Mouse (Mus musculus): ENCODE measurements at regions not wholly inside any gene's neighbourhood (a gene's known extent, or its start where the extent isn't known, plus 50 kb on each side); places are given as distances from the start of the nearest gene placed in this dataset.

DNA sequence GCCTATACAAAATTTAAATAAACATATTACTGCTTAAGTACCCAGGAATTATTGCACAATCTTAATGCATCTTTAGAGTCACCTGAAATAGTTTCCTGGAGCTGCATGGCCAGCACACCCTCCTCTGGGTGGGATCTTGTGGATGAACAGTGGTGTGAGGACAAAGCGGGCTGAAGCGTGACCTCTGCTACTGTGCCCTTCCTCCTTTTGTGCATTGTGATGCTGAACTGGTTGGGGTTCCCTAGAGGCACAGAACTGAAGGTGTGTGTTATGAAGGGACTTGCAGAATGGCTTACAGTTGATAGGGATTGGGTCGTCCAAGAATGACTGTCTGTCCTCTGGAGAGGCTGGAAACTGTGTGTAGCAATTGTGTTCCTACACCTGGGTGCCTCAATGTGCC is 547.7 kb downstream of the Dok5 start:
- no peak overlapping the region for H3K4me3 ChIP-seq (ENCODE audit: control insufficient read depth in 1 of 2, insufficient read depth in 1 of 2, low read depth in 1 of 2, low read length in 2 of 2)
- 79% methylated on average over 3 of the region's 3 CpGs for WGBS
- ATAC-seq (ENCODE audit: insufficient number of reproducible peaks, insufficient read depth, low FRiP score, low read depth) = no peak
- no peaks in the 10 kb centered on the region for H3K36me3 ChIP-seq (ENCODE audit: control insufficient read depth, insufficient read depth, low read length)
- H3K4me1 ChIP-seq (ENCODE audit: control insufficient read depth in 2 of 2, insufficient read depth in 2 of 2, low read length in 2 of 2) = peaks cover 0 to 4% of the 10 kb centered on the region in 2 experiments; a peak in 2 of 4 replicates
- no peak overlapping the region for H3K9ac ChIP-seq (ENCODE audit: low read length)
- H3K27me3 ChIP-seq (ENCODE audit: control insufficient read depth, insufficient read depth, low read length) = no peaks in the 10 kb centered on the region
- no peak overlapping the region for H3K4me2 ChIP-seq (ENCODE audit: low read length)
- no peak overlapping the region for H3K27ac ChIP-seq (replicated peaks in 1 of 2; ENCODE audit: control insufficient read depth in 1 of 2, insufficient read depth in 1 of 2, low read depth in 2 of 2, low read length in 2 of 2)
- peaks cover 11% of the 10 kb centered on the region for H3K9me3 ChIP-seq (ENCODE audit: control insufficient read depth, low read length)

DNA sequence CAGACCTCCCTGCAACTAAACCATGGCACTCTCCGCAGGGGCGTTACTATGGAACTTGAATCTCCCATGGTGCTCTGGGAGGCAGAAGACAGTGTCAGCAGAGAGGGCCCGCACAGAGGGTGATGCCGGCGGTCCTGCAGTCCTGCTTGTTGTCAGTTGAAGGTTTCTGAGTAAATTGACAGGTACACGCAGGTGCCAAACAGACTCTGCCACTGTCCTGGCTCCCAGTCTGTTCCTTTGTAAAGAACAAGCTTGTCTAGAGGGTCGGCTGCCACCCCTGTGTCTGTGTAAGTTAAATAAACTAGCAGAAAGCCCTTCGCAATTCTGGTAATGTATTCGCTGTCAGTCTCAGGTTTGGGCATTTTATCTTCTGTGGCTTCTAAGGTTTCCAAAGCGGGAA is 521.6 kb downstream of the Dok5 start:
- no peak overlapping the region for H3K9ac ChIP-seq (ENCODE audit: low read length)
- no peak overlapping the region for H3K27ac ChIP-seq (replicated peaks in 1 of 2; ENCODE audit: control insufficient read depth in 1 of 2, insufficient read depth in 1 of 2, low read depth in 2 of 2, low read length in 2 of 2)
- H3K4me3 ChIP-seq (ENCODE audit: control insufficient read depth in 1 of 2, insufficient read depth in 1 of 2, low read depth in 1 of 2, low read length in 2 of 2) = no peak overlapping the region
- H3K9me3 ChIP-seq (ENCODE audit: control insufficient read depth, low read length) = no peaks in the 10 kb centered on the region
- WGBS = 36% methylated on average over 10 of the region's 10 CpGs
- no peaks in the 10 kb centered on the region for H3K27me3 ChIP-seq (ENCODE audit: control insufficient read depth, insufficient read depth, low read length)
- H3K36me3 ChIP-seq (ENCODE audit: control insufficient read depth, insufficient read depth, low read length) = no peaks in the 10 kb centered on the region
- no peak overlapping the region for H3K4me2 ChIP-seq (ENCODE audit: low read length)
- no peaks in the 10 kb centered on the region for H3K4me1 ChIP-seq (ENCODE audit: control insufficient read depth in 2 of 2, insufficient read depth in 2 of 2, low read length in 2 of 2)
- ATAC-seq (ENCODE audit: insufficient number of reproducible peaks, insufficient read depth, low FRiP score, low read depth) = no peak

DNA sequence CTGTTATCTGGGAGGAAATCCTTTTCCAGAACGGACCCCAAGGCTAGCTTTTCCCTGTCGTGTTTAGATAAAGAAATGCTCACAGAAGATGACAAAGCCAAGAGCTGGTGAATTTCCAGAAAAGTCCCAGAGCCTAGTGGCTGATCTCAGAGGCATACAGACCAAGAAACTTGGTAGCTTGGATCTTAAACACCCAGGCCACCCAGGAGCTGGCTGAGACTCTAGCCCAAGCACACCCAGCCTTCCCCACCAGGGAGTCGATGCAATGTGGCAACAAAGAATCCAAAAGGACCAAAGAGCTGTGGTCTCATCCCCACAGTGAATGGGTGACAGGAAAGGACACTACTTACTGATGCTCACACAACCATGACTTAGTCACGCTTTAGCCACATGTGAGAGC is 513.8 kb downstream of the Dok5 start:
- H3K36me3 ChIP-seq (ENCODE audit: control insufficient read depth, insufficient read depth, low read length) = no peaks in the 10 kb centered on the region
- no peak overlapping the region for H3K4me3 ChIP-seq (ENCODE audit: control insufficient read depth in 1 of 2, insufficient read depth in 1 of 2, low read depth in 1 of 2, low read length in 2 of 2)
- no peaks in the 10 kb centered on the region for H3K9me3 ChIP-seq (ENCODE audit: control insufficient read depth, low read length)
- no peaks in the 10 kb centered on the region for H3K27me3 ChIP-seq (ENCODE audit: control insufficient read depth, insufficient read depth, low read length)
- no peaks in the 10 kb centered on the region for H3K4me1 ChIP-seq (ENCODE audit: control insufficient read depth in 2 of 2, insufficient read depth in 2 of 2, low read length in 2 of 2)
- no peak overlapping the region for H3K4me2 ChIP-seq (ENCODE audit: low read length)
- H3K9ac ChIP-seq (ENCODE audit: low read length) = no peak overlapping the region
- 34% methylated on average over 4 of the region's 4 CpGs for WGBS
- ATAC-seq (ENCODE audit: insufficient number of reproducible peaks, insufficient read depth, low FRiP score, low read depth) = no peak
- no peak overlapping the region for H3K27ac ChIP-seq (replicated peaks in 1 of 2; ENCODE audit: control insufficient read depth in 1 of 2, insufficient read depth in 1 of 2, low read depth in 2 of 2, low read length in 2 of 2)

DNA sequence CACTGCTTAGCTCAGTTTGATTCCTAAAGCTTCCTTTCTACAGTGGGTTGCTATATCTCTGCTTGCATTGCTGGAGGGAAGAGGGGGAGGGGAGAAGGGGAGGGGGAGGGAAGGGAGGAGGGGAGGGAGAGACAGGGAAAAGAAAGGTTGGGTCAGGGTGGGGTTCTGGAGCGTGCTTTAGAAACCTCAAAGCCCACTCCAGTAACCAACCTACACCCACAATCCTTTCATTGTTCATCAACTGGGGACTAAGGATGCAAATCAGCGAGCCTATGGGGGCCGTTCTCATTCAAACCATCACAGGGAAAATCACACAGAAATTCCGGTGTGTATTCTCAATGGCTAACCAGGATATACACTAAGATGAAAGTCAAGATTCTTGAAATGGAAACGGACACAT is 510.7 kb downstream of the Dok5 start:
- H3K36me3 ChIP-seq (ENCODE audit: control insufficient read depth, insufficient read depth, low read length) = no peaks in the 10 kb centered on the region
- 77% methylated on average over 5 of the region's 5 CpGs for WGBS
- H3K9me3 ChIP-seq (ENCODE audit: control insufficient read depth, low read length) = no peaks in the 10 kb centered on the region
- H3K27ac ChIP-seq (replicated peaks in 1 of 2; ENCODE audit: control insufficient read depth in 1 of 2, insufficient read depth in 1 of 2, low read depth in 2 of 2, low read length in 2 of 2) = no peak overlapping the region
- H3K4me3 ChIP-seq (ENCODE audit: control insufficient read depth in 1 of 2, insufficient read depth in 1 of 2, low read depth in 1 of 2, low read length in 2 of 2) = no peak overlapping the region
- no peaks in the 10 kb centered on the region for H3K27me3 ChIP-seq (ENCODE audit: control insufficient read depth, insufficient read depth, low read length)
- H3K9ac ChIP-seq (ENCODE audit: low read length) = no peak overlapping the region
- H3K4me2 ChIP-seq (ENCODE audit: low read length) = no peak overlapping the region
- H3K4me1 ChIP-seq (ENCODE audit: control insufficient read depth in 2 of 2, insufficient read depth in 2 of 2, low read length in 2 of 2) = no peaks in the 10 kb centered on the region
- no peak for ATAC-seq (ENCODE audit: insufficient number of reproducible peaks, insufficient read depth, low FRiP score, low read depth)

DNA sequence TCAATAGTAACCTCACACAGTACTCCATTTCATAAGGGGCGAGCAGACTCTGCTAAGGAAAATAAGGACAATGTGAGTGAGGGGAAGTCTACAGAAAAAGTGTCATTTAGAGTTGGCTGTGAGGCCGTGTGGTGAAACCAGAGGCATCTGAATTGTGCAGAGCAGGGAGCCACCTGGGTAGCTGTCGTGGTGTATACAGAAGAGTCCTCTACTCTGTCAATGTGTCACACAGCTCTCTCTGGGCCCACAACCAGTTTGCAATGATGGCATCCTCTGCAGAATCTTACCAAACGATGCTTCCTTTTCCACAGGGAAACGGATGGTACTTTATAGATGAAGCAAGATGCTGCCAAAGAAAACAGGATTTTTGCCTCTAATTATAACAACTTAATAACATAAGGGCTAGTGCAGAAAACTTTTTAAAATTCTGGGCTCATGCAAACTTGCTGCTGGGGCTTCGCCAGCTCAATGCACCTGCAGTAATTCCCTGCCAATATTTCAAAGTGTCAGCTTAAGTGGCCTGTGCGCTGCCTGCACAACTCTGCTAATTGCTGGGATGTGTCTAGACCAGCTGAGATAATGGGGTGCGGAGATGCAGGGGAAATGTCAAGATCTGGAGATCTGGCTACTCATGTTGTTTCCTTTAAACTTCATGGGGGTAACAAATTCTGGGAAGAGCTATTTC is 505.8 kb downstream of the Dok5 start:
- no peak overlapping the region for H3K9ac ChIP-seq (ENCODE audit: low read length)
- H3K27ac ChIP-seq (replicated peaks in 1 of 2; ENCODE audit: control insufficient read depth in 1 of 2, insufficient read depth in 1 of 2, low read depth in 2 of 2, low read length in 2 of 2) = no peak overlapping the region
- H3K4me1 ChIP-seq (ENCODE audit: control insufficient read depth in 2 of 2, insufficient read depth in 2 of 2, low read length in 2 of 2) = no peaks in the 10 kb centered on the region
- H3K4me3 ChIP-seq (ENCODE audit: control insufficient read depth in 1 of 2, insufficient read depth in 1 of 2, low read depth in 1 of 2, low read length in 2 of 2) = no peak overlapping the region
- no peaks in the 10 kb centered on the region for H3K27me3 ChIP-seq (ENCODE audit: control insufficient read depth, insufficient read depth, low read length)
- H3K4me2 ChIP-seq (ENCODE audit: low read length) = no peak overlapping the region
- 63% methylated on average over 8 of the region's 8 CpGs for WGBS
- no peak for ATAC-seq (ENCODE audit: insufficient number of reproducible peaks, insufficient read depth, low FRiP score, low read depth)
- no peaks in the 10 kb centered on the region for H3K36me3 ChIP-seq (ENCODE audit: control insufficient read depth, insufficient read depth, low read length)
- H3K9me3 ChIP-seq (ENCODE audit: control insufficient read depth, low read length) = peaks cover 4% of the 10 kb centered on the region; the same call in 1 of the 2 replicates

DNA sequence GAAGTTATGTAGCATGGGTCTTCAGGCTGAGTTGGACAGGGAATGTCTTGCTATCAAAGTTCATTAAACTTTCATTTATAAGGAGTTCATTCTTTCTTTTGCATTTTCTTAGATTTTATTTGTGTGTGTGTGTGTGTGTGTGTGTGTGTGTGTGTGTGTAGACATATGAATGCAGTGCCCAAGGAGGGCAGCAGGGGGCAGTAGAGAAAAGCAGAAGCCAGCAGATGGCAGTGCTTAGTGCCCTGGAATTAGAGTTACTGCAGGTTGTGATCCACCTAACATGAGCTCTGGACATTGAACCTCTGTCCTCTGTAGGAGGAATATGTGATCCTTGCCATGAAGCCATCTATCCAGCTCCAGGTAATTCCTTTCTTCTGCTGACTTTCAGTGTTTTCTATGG is 501.2 kb downstream of the Dok5 start:
- H3K4me2 ChIP-seq (ENCODE audit: low read length) = no peak overlapping the region
- no peak for ATAC-seq (ENCODE audit: insufficient number of reproducible peaks, insufficient read depth, low FRiP score, low read depth)
- H3K27ac ChIP-seq (replicated peaks in 1 of 2; ENCODE audit: control insufficient read depth in 1 of 2, insufficient read depth in 1 of 2, low read depth in 2 of 2, low read length in 2 of 2) = no peak overlapping the region
- no peaks in the 10 kb centered on the region for H3K36me3 ChIP-seq (ENCODE audit: control insufficient read depth, insufficient read depth, low read length)
- peaks cover 4% of the 10 kb centered on the region; the same call in 1 of the 2 replicates for H3K9me3 ChIP-seq (ENCODE audit: control insufficient read depth, low read length)
- H3K27me3 ChIP-seq (ENCODE audit: control insufficient read depth, insufficient read depth, low read length) = no peaks in the 10 kb centered on the region
- H3K4me1 ChIP-seq (ENCODE audit: control insufficient read depth in 2 of 2, insufficient read depth in 2 of 2, low read length in 2 of 2) = no peaks in the 10 kb centered on the region
- no peak overlapping the region for H3K9ac ChIP-seq (ENCODE audit: low read length)
- H3K4me3 ChIP-seq (ENCODE audit: control insufficient read depth in 1 of 2, insufficient read depth in 1 of 2, low read depth in 1 of 2, low read length in 2 of 2) = no peak overlapping the region

DNA sequence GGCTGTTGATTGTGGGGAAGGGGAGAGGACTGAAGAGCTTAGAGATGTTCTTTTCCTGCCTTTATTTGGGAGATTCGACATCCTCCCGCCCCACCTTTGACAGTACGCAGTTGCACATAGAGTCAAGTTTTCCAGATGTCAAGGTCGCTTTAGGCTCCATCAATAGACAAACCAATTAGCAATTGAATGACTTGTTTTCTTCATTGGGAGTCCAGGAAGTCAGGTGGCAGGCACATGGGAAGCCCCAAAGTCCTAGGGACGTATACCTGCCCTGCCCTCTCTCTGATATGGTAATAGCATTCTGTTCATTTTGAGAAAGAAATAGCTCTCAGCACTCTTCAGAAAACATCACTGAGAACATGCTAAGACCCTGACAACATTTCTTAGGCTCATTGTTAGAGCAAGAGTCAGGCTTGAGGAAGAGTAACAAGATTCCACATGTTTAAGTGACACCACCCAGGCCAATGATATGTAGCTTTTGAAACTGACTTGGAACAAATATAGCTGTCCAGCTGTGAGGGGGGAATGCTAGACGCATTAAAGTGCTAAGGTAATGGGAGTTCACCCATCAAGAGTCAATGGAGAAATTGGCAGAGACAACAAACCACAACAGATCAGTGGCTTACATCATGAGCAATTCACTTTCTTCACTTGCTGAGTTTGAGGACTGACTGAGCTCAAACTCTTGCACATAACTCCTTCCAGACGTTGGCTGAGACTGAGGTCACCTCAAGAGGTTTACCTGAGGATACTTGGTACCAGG is 499.9 kb downstream of the Dok5 start:
- Histone ChIP-seq H3K27ac (replicated peaks in 1 of 2; ENCODE audit: control insufficient read depth in 1 of 2, insufficient read depth in 1 of 2, low read depth in 2 of 2, low read length in 2 of 2) (no peak overlapping the region), H3K27me3 (ENCODE audit: control insufficient read depth, insufficient read depth, low read length) (no peaks in the 10 kb centered on the region), H3K4me2 (ENCODE audit: low read length) (no peak overlapping the region), H3K36me3 (ENCODE audit: control insufficient read depth, insufficient read depth, low read length) (no peaks in the 10 kb centered on the region), H3K9ac (ENCODE audit: low read length) (no peak overlapping the region), H3K9me3 (ENCODE audit: control insufficient read depth, low read length) (peaks cover 1% of the 10 kb centered on the region; the same call in 1 of the 2 replicates), H3K4me1 (ENCODE audit: control insufficient read depth in 2 of 2, insufficient read depth in 2 of 2, low read length in 2 of 2) (no peaks in the 10 kb centered on the region), H3K4me3 (ENCODE audit: control insufficient read depth in 1 of 2, insufficient read depth in 1 of 2, low read depth in 1 of 2, low read length in 2 of 2) (no peak overlapping the region)
- no peak for ATAC-seq (ENCODE audit: insufficient number of reproducible peaks, insufficient read depth, low FRiP score, low read depth)
- whole genome bisulfite sequencing = 80% methylated on average over 7 of the region's 7 CpGs

Data from heart, embryonic 14.5 days (tissue).